Mouse (Mus musculus) ES-E14 (cell line): Measurements from ENCODE around the gene Dnaaf2. TPM values are rescaled to one million over a fixed set of nuclear protein-coding genes. Genes with fewer than 3 reads are reported as not detected.

Experiments
- DNase-seq: peaks from one replicate; pipeline ENCODE4 v3.0.0-alpha.2; 2013; ENCODE audit warnings: low read depth, low spot score
- H3K27ac ChIP-seq: 2 replicates; pipeline ENCODE4 v1.5.1; 2012; ENCODE audit warnings: low read depth, mild to moderate bottlenecking, low read length, moderate library complexity, mixed read lengths; ENCODE audit not compliant: poor library complexity, insufficient read depth, severe bottlenecking
- H3K36me3 ChIP-seq: 2 replicates; pipeline ENCODE4 v1.6.1; 2012; ENCODE audit warnings: mild to moderate bottlenecking, low read length, moderate library complexity, mixed read lengths; ENCODE audit not compliant: control insufficient read depth, poor library complexity, insufficient read depth, severe bottlenecking
- H3K4me1 ChIP-seq, 2 experiments: fragments of 150-350 bp in 1 of 2; sonication (generic) in 1 of 2; 2 replicates each; pipeline ENCODE4 v1.6.1; 2012; ENCODE audit warnings: low read length in 2 of 2, mild to moderate bottlenecking in 1 of 2, mixed read lengths in 1 of 2; ENCODE audit not compliant: control insufficient read depth in 2 of 2, insufficient read depth in 2 of 2, poor library complexity in 1 of 2
- H3K4me3 ChIP-seq, 2 experiments: fragments of 150-350 bp in 1 of 2; sonication (generic) in 1 of 2; 2 replicates each; pipeline ENCODE4 v1.5.1; 2012; ENCODE audit warnings: low read length in 2 of 2, low read depth in 1 of 2, mild to moderate bottlenecking in 1 of 2, mixed read lengths in 1 of 2; ENCODE audit not compliant: insufficient read depth in 1 of 2, poor library complexity in 1 of 2, severe bottlenecking in 1 of 2
- H3K9ac ChIP-seq: 2 replicates; pipeline ENCODE4 v1.6.1; 2012; ENCODE audit warnings: low read depth, mild to moderate bottlenecking, low read length, mixed read lengths; ENCODE audit not compliant: poor library complexity, insufficient read depth, severe bottlenecking
- H3K9me3 ChIP-seq: fragments of 150-350 bp; sonication (generic); 2 replicates; pipeline ENCODE4 v1.6.1; 2012; ENCODE audit warnings: low read depth, mild to moderate bottlenecking, low read length; ENCODE audit not compliant: control insufficient read depth, insufficient read depth
- CHD2 ChIP-seq: IDR thresholded peaks from 2 replicates; pipeline ENCODE4 v1.6.1; 2014; ENCODE audit warnings: mild to moderate bottlenecking, low read depth, low read length, inconsistent platforms
- HCFC1 ChIP-seq: IDR thresholded peaks from 2 replicates; pipeline ENCODE4 v1.6.1; 2012; ENCODE audit warnings: low read length, inconsistent platforms, borderline replicate concordance; ENCODE audit not compliant: insufficient read depth
- MAFK ChIP-seq: IDR thresholded peaks from 2 replicates; pipeline ENCODE4 v1.6.1; 2014; ENCODE audit warnings: mild to moderate bottlenecking, low read depth, low read length, inconsistent platforms; ENCODE audit not compliant: insufficient read depth
- ZC3H11A ChIP-seq: IDR thresholded peaks from 2 replicates; pipeline ENCODE4 v1.6.1; 2012; ENCODE audit warnings: low read depth, mild to moderate bottlenecking, inconsistent platforms, low read length, borderline replicate concordance
- ZNF384 ChIP-seq: IDR thresholded peaks from 2 replicates; pipeline ENCODE4 v1.6.1; 2012; ENCODE audit warnings: low read depth, low read length, inconsistent platforms
- in situ Hi-C, 2 experiments: fragments of 600-800 bp; cut with MboI; formaldehyde crosslinking; loops; one replicate each; pipeline ENCODE4 v1.15.1; 2025; ENCODE audit warnings: low sequenced_read_pairs in 2 of 2, inconsistent platforms in 1 of 2; ENCODE audit not compliant: unreplicated experiment in 2 of 2
- total RNA-seq: library from RNA; depleted of rRNA; stranded (reverse); fragments of 300-350 nt; gene quantifications from 2 replicates; pipeline ENCODE4 v1.2.3, GENCODE M21; 2012

The Dnaaf2 gene
- total RNA-seq, 1 experiment = 4.3 TPM

- Histone ChIP-seq H3K9ac (peak within 1 kb of the TSS; percentile 96), H3K9me3 (no peaks in the 10 kb centered on the region), H3K4me1 (peaks cover 2% of the 10 kb centered on the region in 2 experiments; a peak in 2 of 4 replicates), H3K27ac (peak within 1 kb of the TSS; percentile 54), H3K36me3 (peaks cover 9% of the 10 kb centered on the region), H3K4me3 (peak within 1 kb of the TSS; percentile 92 to 97)
- DNase-seq = peak; percentile 98
- in situ Hi-C loops = no loop called here
- TF ChIP-seq HCFC1 = 0 out of 2 replicates have a peak, but pooled peaks have one; percentile 42
- TF ChIP-seq CHD2 = peak; percentile 84
- no peak for TF ChIP-seq MAFK
Measured at GRCm38 (mm10) chr12:69183583-69184308, 14.5 kb downstream of the Dnaaf2 start, which contains the start of the genes Rpl36al and Mgat2. TSS of gene Rpl36al (minus strand) at chr12:69184083. TSS of gene Mgat2 (plus strand) at chr12:69184157.

- no peaks in the 10 kb centered on the region for H3K9me3 ChIP-seq
- H3K4me1 ChIP-seq = peaks cover 2% of the 10 kb centered on the region in 2 experiments; a peak in 2 of 4 replicates
- H3K4me3 ChIP-seq = no peak overlapping the region
- in situ Hi-C loops = no loop called here
- H3K27ac ChIP-seq = no peak overlapping the region
- no peak for DNase-seq
- no peak for TF ChIP-seq MAFK
- no peak for TF ChIP-seq CHD2
- no peak for TF ChIP-seq ZNF384
- no peak for TF ChIP-seq ZC3H11A
- TF ChIP-seq HCFC1 = no peak
- H3K9ac ChIP-seq = no peak overlapping the region
- H3K36me3 ChIP-seq = peaks cover 2% of the 10 kb centered on the region
Measured at GRCm38 (mm10) chr12:69181800-69182199, 16.4 kb downstream of the Dnaaf2 start.

- Histone ChIP-seq H3K4me1 (peaks cover 0 to 2% of the 10 kb centered on the region in 2 experiments; a peak in 2 of 4 replicates), H3K27ac (no peak overlapping the region), H3K9ac (no peak overlapping the region), H3K9me3 (no peaks in the 10 kb centered on the region), H3K4me3 (peak overlapping the region in 1 of 2 experiments; percentile 19; a peak in 2 of 4 replicates), H3K36me3 (peaks cover 5% of the 10 kb centered on the region; the same call in 1 of the 2 replicates)
- DNase-seq = no peak
- in situ Hi-C loops = no loop called here
- TF ChIP-seq ZC3H11A (no peak), HCFC1 (no peak), MAFK (no peak), ZNF384 (no peak), CHD2 (no peak)
Measured at GRCm38 (mm10) chr12:69179371-69179770, 18.9 kb downstream of the Dnaaf2 start.

DNA sequence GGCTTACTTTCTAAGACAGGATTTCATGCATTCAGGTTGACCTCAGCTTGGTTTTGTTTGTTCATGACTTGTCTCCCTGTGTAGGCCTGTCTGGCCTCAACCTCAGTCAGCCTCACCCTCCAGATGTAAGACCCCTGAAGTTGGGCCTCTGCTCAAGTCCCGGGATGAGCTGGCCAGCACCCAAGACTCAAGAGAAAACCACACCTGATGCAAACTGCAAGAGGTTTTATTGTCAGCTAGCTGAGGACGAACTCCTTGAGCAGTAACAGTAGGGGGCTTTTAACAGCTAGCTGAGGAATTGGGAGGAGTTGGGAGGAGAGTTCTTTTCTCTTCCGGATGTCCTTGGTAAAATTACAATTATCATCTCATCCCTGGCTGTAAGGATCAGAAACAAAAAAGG is 20.7 kb downstream of the Dnaaf2 start:
- H3K9ac ChIP-seq = no peak overlapping the region
- in situ Hi-C loops = no loop called here
- DNase-seq = no peak
- H3K27ac ChIP-seq = no peak overlapping the region
- H3K4me3 ChIP-seq = no peak overlapping the region
- H3K4me1 ChIP-seq = peaks cover 0 to 2% of the 10 kb centered on the region in 2 experiments; a peak in 2 of 4 replicates
- TF ChIP-seq ZNF384 = no peak
- no peak for TF ChIP-seq HCFC1
- no peak for TF ChIP-seq MAFK
- TF ChIP-seq CHD2 = no peak
- no peak for TF ChIP-seq ZC3H11A
- no peaks in the 10 kb centered on the region for H3K9me3 ChIP-seq
- peaks cover 5% of the 10 kb centered on the region; the same call in 1 of the 2 replicates for H3K36me3 ChIP-seq
